In the genomic region with DNA sequence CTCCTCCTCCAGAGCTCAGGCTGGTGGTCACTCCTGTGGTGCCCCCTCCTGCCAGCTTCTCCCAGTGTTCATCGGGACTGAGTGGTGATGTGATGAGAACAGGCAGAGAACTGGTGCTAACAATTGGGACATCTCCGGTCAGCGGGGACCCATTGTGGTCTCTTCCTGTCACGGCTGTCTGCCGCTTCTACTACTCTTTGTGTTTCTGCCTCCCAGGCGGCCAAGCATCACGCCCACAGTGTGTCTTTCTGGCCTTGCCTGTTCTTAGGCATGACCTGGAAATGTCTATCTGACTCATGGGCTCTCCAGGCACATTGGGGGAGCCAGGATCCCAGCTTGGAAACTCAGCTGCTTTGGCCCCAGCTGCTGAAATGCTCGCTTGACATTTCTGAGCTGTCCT, we compare ENCODE assay signal across 10 mouse cellular contexts.
DNase-seq lines count a peak whose midpoint lies in the region; ATAC-seq and TF ChIP-seq lines count a peak whose summit lies in the region.
"Had no signal": no experiment of that assay in that cellular context is flagged by ENCODE, and none has a peak within 500 bp of the region (broad histone marks: within the 10 kb centered on the region; RNA-seq: fewer than 3 reads in every experiment).

No protein-coding gene starts in this region.

- no peaks in the 10 kb centered on the region for H3K9me3 ChIP-seq in kidney, embryonic 16.5 days (ENCODE audit: low read length)
- no peaks in the 10 kb centered on the region for H3K9me3 ChIP-seq in heart, postnatal 0 days (replicated peaks; ENCODE audit: control insufficient read depth, low read length)
- no peaks in the 10 kb centered on the region for H3K9me3 ChIP-seq in limb, embryonic 15.5 days
- H3K9me3 ChIP-seq: megakaryocyte, embryonic 14.5 days had no signal

- H3K4me3 ChIP-seq in kidney, embryonic 16.5 days (ENCODE audit: low read length) = no peak overlapping the region
- H3K4me3 ChIP-seq in heart, postnatal 0 days (ENCODE audit: low read depth, low read length) = no peak overlapping the region
- H3K4me3 ChIP-seq in limb, embryonic 15.5 days = no peak overlapping the region
- H3K4me3 ChIP-seq: megakaryocyte, embryonic 14.5 days had no signal

- H3K27me3 ChIP-seq in kidney, embryonic 16.5 days (ENCODE audit: insufficient read depth, low read length) = no peaks in the 10 kb centered on the region
- no peaks in the 10 kb centered on the region for H3K27me3 ChIP-seq in heart, postnatal 0 days (ENCODE audit: control insufficient read depth, insufficient read depth, low read length)
- no peaks in the 10 kb centered on the region for H3K27me3 ChIP-seq in limb, embryonic 15.5 days

- no peak overlapping the region for H3K27ac ChIP-seq in kidney, embryonic 16.5 days (ENCODE audit: low read length)
- peak overlapping the region; percentile 75 for H3K27ac ChIP-seq in heart, postnatal 0 days (ENCODE audit: low read depth)
- 0 out of 2 replicates have a peak overlapping the region, but pooled peaks have one; percentile 11 for H3K27ac ChIP-seq in limb, embryonic 15.5 days

- TF ChIP-seq CTCF in heart, postnatal 0 days (IDR thresholded peaks at IDR 0.05; ENCODE audit: low read depth) = no peak

- H3K4me1 ChIP-seq in kidney, embryonic 16.5 days (ENCODE audit: insufficient read depth, low read length) = peaks cover 21% of the 10 kb centered on the region
- peaks cover 21% of the 10 kb centered on the region for H3K4me1 ChIP-seq in heart, postnatal 0 days (ENCODE audit: control insufficient read depth, insufficient read depth)
- peaks cover 34% of the 10 kb centered on the region for H3K4me1 ChIP-seq in limb, embryonic 15.5 days

- peak; percentile 41 for DNase-seq in kidney, adult 11 months
- DNase-seq in brain, adult 2 months (ENCODE audit: low read depth, low spot score) = peak; percentile 36
- no peak for DNase-seq in heart, postnatal 0 days (ENCODE audit: low spot score)
- no peak for DNase-seq in spleen, postnatal 36 days (ENCODE audit: low spot score in 2 of 2)
- DNase-seq in MN1 (ENCODE audit: low spot score) = no peak
- DNase-seq: right cerebral cortex, postnatal 14 days had no signal

- ATAC-seq in kidney, embryonic 16.5 days (ENCODE audit: low FRiP score, low TSS enrichment) = no peak
- ATAC-seq in heart, postnatal 0 days (ENCODE audit: insufficient read depth, low read depth) = peak; percentile 17
- ATAC-seq in limb, embryonic 15.5 days (ENCODE audit: insufficient number of reproducible peaks, low FRiP score, low TSS enrichment, low read depth) = no peak
- ATAC-seq in erythroid progenitor cell, adult 5-6 weeks (replicated peaks; ENCODE audit: low FRiP score, poor library complexity, severe bottlenecking) = no peak

- no peak overlapping the region for H3K9ac ChIP-seq in kidney, embryonic 16.5 days (replicated peaks; ENCODE audit: low read length)
- H3K9ac ChIP-seq in heart, postnatal 0 days (replicated peaks; ENCODE audit: low read depth, low read length) = no peak overlapping the region
- H3K9ac ChIP-seq in limb, embryonic 15.5 days = no peak overlapping the region

- WGBS in kidney, embryonic 16.5 days = 71% methylated on average over 8 of the region's 8 CpGs
- 71% methylated on average over 8 of the region's 8 CpGs for WGBS in heart, postnatal 0 days
- WGBS in limb, embryonic 15.5 days = 92% methylated on average over 8 of the region's 8 CpGs

- no peak overlapping the region for H3K4me2 ChIP-seq in kidney, embryonic 16.5 days (replicated peaks; ENCODE audit: low read depth, low read length)
- H3K4me2 ChIP-seq in heart, postnatal 0 days (ENCODE audit: low read depth, low read length) = no peak overlapping the region
- H3K4me2 ChIP-seq in limb, embryonic 15.5 days = no peak overlapping the region

- 0 out of 2 replicates have a peak, but pooled peaks cover 4% of the 10 kb centered on the region for H3K36me3 ChIP-seq in kidney, embryonic 16.5 days (ENCODE audit: insufficient read depth, low read length)
- H3K36me3 ChIP-seq in heart, postnatal 0 days (replicated peaks; ENCODE audit: control insufficient read depth, insufficient read depth, low read length) = peaks cover 28% of the 10 kb centered on the region
- H3K36me3 ChIP-seq in limb, embryonic 15.5 days = no peaks in the 10 kb centered on the region

- TF ChIP-seq EP300 in heart, postnatal 0 days (IDR thresholded peaks at IDR 0.05; ENCODE audit: low read depth) = no peak

Comparison
In these comparisons a context has a peak if more than half of its experiments do, and no peak if none do; other contexts are left out.
1. DNase-seq: peak in kidney, adult 11 months (single experiment) and brain, adult 2 months (single experiment); none in heart, postnatal 0 days (single experiment), spleen, postnatal 36 days (0 of 2) and MN1 (single experiment).